Mouse (Mus musculus): ENCODE measurements at regions not wholly inside any gene's neighbourhood (a gene's known extent, or its start where the extent isn't known, plus 50 kb on each side); places are given as distances from the start of the nearest gene placed in this dataset.

DNA sequence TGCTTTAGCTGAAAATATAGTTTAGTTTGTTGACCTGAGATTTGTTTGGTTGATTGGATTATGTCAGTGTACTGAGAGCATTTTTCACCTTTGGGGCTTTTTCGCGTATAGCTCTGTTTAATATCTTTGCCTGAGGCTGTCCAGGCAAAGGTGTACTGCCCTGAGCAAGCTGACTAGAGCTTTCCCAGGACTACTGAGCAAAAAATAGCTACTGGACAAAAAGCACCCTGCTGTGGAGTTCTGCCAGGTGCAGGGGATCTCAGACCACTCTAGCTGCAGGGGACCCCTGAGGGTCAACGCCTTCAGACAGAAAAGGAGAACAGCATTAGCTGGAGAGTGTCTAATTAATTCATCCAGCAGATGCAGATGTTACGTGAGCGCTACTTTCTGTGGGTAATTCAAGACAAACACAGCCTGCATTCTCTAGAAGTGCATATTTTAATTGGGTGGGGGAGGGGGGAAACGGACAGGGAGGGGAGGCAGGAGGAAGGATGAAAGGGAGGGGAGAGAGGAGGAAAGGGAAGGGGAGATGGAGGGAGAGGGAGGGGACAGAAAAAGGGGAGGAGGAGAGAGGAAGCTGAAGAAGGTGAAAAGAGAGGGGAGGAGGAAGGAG is 61.7 kb downstream of the Thnsl1 start:
- DNase-seq (ENCODE audit: low spot score), result no peak
- intact Hi-C loops (cut with DNase I), result loop anchor here (5.0 kb wide), 1 partner anchor 55 kb away; no protein-coding TSS in a partner anchor

- no peak for DNase-seq (ENCODE audit: low spot score)
- intact Hi-C loops (cut with DNase I), result loop anchor here (5.0 kb wide), 1 partner anchor 58 kb away; no protein-coding TSS in a partner anchor
Measured at GRCm38 (mm10) chr2:21269989-21270846, 64.7 kb downstream of the Thnsl1 start.

GRCm38 (mm10) chr2:21273416-21273815 is 67.9 kb downstream of the Thnsl1 start:
- intact Hi-C loops (cut with DNase I), result no loop called here
- DNase-seq (ENCODE audit: low spot score), result no peak

DNA sequence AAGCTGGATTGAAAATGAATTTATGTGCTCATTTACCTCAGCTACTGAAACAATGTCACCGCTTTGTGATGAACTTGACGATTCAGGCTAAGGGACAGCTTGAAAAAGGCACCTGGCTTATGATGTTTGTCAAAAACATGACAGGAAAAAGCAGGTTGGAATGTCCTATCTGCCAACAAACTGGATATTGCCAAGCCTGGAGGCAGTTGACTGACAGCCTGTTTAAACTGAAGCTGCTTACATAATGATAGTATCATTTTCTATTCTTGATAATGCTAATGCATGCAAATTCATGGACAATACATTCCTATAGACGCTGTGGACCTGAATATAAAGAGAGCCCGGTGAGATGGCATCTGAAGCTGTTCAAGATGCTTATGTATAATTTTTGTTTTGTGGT is 69.8 kb downstream of the Thnsl1 start:
- DNase-seq (ENCODE audit: low spot score), result no peak
- intact Hi-C loops (cut with DNase I), result no loop called here

DNA sequence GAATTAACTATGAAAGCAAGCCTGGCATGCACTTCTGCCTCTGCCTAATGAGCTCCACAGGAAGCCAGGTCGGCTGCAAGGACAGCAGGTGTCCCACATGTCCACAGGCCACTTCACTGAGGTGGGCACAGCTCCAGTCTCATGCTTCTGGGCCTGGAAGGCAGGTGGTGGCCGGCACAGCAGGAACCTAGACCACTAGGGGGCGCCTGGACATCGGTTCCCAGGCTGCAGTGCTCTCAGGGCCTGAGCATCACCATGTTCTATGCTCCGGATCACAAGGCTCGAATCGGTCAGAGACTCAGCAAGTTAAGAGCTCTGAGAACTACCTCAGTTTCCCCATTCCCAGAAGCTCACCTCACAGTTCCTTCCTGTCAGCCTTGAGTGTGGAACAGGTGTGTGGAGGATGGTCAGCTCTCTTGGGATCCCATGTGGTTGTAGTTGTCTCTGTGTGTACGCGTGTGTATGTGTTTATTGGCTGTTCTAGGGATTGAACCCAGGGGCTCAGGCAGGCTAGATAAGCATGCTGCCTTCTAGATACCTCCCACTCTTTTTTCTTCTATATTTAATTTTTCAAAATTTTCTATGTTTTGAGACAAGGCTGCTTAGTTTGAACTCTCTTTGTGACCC is 75.4 kb downstream of the Thnsl1 start:
- intact Hi-C loops (cut with DNase I), result loop anchor here (5.0 kb wide), 2 partner anchors 631 to 646 kb away; no protein-coding TSS in a partner anchor
- peak; percentile 10 for DNase-seq (ENCODE audit: low spot score)

- DNase-seq (ENCODE audit: low spot score), result no peak
- intact Hi-C loops (cut with DNase I), result loop anchor here (5.0 kb wide), 2 partner anchors 630 to 645 kb away; no protein-coding TSS in a partner anchor
Measured at GRCm38 (mm10) chr2:21282505-21283200, 77.1 kb downstream of the Thnsl1 start.

GRCm38 (mm10) chr2:21284881-21285280 is 79.4 kb downstream of the Thnsl1 start:
- intact Hi-C loops (cut with DNase I), result loop anchor here (5.0 kb wide), 2 partner anchors 627 to 642 kb away; no protein-coding TSS in a partner anchor
- no peak for DNase-seq (ENCODE audit: low spot score)

DNA sequence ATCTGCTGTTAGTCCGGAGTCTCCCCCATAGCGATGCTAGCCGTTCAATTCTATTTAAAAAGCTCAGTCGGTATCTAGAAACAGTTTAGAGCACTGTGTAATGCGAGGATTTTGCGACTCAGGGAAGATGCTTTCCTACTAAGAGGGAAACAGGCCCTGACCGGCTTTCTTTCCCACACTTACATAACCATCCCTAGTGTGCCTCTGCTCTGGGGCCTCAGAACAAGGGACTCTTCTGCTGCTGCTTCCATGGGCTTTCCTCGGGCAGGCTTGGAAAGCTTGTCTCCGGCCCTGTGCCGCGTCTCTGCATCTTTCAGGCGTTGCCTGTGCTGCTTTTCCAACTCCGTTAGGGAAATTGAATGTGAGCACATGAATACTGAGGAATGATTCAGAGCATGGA is 79.6 kb upstream of the Gpr158 start:
- no peak for DNase-seq (ENCODE audit: low spot score)
- intact Hi-C loops (cut with DNase I), result no loop called here

DNA sequence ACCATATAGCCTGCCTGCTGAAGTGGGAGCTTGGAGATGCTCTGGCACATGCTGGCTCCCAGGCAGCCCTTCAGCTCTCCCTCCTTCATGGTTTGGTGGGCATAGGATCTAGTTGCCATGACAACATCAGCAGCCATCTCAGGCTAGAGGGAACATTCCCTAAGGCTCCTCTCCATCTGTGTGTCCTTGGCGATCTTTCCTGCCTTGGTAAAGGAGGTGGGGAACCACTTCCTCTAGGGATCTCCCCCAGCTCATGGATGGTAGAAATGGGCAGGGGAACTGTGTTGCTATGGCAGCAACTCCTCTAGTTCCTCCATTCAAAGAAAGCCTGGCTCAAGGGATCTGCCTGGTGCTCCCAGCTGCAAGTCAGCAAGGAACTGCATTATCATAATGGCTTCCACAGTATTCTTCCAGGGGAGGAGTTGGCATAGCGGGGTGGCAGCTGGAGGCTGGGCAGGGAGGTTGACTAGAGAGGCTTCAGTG is 74.6 kb upstream of the Gpr158 start:
- DNase-seq (ENCODE audit: low spot score), result no peak
- intact Hi-C loops (cut with DNase I), result no loop called here

DNA sequence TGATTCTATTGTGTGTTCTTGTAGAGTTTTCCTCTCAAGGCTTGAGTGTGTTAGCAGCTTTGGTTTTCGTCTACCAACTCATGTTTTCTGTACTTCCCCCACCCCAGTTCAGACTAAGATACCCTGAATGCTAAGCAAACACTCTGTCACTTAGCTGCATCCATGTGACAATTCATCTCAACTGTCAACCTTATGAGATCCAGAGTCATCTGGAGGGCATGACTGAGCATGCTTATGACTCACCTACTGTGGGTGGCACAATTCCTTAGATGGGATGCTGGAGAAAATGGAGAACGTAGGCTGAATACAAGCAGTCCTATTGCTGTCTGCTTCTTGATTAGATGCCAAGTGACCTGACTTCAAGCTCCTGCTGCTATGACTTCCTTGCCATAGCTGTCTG is 73.3 kb upstream of the Gpr158 start:
- intact Hi-C loops (cut with DNase I), result no loop called here
- DNase-seq (ENCODE audit: low spot score), result no peak

- DNase-seq (ENCODE audit: low spot score), result no peak
- intact Hi-C loops (cut with DNase I), result no loop called here
Measured at GRCm38 (mm10) chr2:21299681-21300080, 67.7 kb upstream of the Gpr158 start.

Measured in heart, postnatal 25 days (tissue).